Mouse (Mus musculus): ENCODE data around the gene Cenpi.

GRCm38 (mm10) chrX:134359336-134359735, 51.5 kb downstream of the Cenpi start:
- TF ChIP-seq TCF12 (IDR thresholded peaks at IDR 0.05; ENCODE audit: low read depth, low read length) (no peak), TBP (conservative IDR thresholded peaks at IDR 0.05; ENCODE audit: low read depth, low read length) (no peak), POLR2A (IDR thresholded peaks at IDR 0.05; ENCODE audit: low read depth, low read length) (no peak), CTCF (conservative IDR thresholded peaks at IDR 0.05 in 1 of 2, IDR thresholded peaks at IDR 0.05 in 1 of 2; ENCODE audit: low read depth in 2 of 2, low read length in 2 of 2) (no peak), UBTF (IDR thresholded peaks at IDR 0.05; ENCODE audit: low read depth, low read length) (no peak), RAD21 (IDR thresholded peaks at IDR 0.05; ENCODE audit: low read depth, low read length) (no peak), SMC3 (IDR thresholded peaks at IDR 0.05; ENCODE audit: low read depth, low read length) (no peak)
